ENCODE assay signal across 26 mouse cellular contexts in the genomic region with DNA sequence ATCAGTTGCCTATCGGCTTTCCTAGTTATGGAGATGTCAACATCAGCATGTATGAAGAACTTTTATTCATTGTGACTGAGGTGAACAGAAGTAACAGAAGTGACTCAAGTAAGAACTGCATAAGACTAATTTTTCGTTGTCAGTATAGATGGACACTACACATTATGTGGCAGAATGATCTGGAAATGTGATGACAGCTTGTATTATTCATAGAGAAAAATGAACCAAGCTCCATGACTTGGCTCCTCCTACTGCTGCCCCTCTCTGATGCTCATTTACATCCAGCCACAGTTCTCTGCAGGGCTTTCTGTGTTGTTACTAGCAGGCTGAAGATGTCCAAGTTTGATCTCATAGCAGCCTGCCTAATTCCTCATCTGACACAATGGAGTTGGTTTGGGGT. TPM values are rescaled to one million over a fixed set of nuclear protein-coding genes. Genes with fewer than 3 reads are reported as not detected.
"Had no signal": no experiment of that assay in that cellular context is flagged by ENCODE, and none has a peak within 500 bp of the region (broad histone marks: within the 10 kb centered on the region; RNA-seq: fewer than 3 reads in every experiment).

No protein-coding gene starts in this region.

- H3K36me3 ChIP-seq: forebrain, embryonic 12.5 days; forebrain, embryonic 15.5 days had no signal

- H3K27me3 ChIP-seq: embryonic facial prominence, embryonic 12.5 days; embryonic facial prominence, embryonic 13.5 days; embryonic facial prominence, embryonic 15.5 days; forebrain, embryonic 12.5 days; forebrain, embryonic 13.5 days; forebrain, embryonic 15.5 days had no signal

- H3K4me3 ChIP-seq: embryonic facial prominence, embryonic 10.5 days; embryonic facial prominence, embryonic 12.5 days; embryonic facial prominence, embryonic 13.5 days; embryonic facial prominence, embryonic 15.5 days; erythroblast, embryonic 14.5 days; forebrain, embryonic 10.5 days; forebrain, embryonic 12.5 days; forebrain, embryonic 13.5 days; forebrain, embryonic 15.5 days; gastrocnemius, adult 2 months; heart, adult 2 months had no signal

- DNase-seq: cerebellum, adult 9-10 months; cerebellum, adult 9-11 months; cerebellum, postnatal 10 days; cerebellum, postnatal 14 days; cerebellum, postnatal 25 days; cerebellum, postnatal 36 days; forebrain, postnatal 0 days; gastrocnemius, adult 2 months; gastrocnemius, postnatal 10 days; gastrocnemius, postnatal 14 days; gastrocnemius, postnatal 25 days; gastrocnemius, postnatal 36 days; heart, adult 11 months; heart, adult 18-20 months; heart, adult 2 months had no signal

- H3K4me2 ChIP-seq: embryonic facial prominence, embryonic 12.5 days; embryonic facial prominence, embryonic 13.5 days; embryonic facial prominence, embryonic 15.5 days; forebrain, embryonic 12.5 days; forebrain, embryonic 13.5 days; forebrain, embryonic 15.5 days had no signal

- H3K27ac ChIP-seq: embryonic facial prominence, embryonic 10.5 days; embryonic facial prominence, embryonic 12.5 days; embryonic facial prominence, embryonic 13.5 days; embryonic facial prominence, embryonic 15.5 days; forebrain, embryonic 10.5 days; forebrain, embryonic 12.5 days; forebrain, embryonic 13.5 days; forebrain, embryonic 15.5 days; gastrocnemius, adult 2 months; heart, adult 2 months had no signal

- ATAC-seq: forebrain, embryonic 13.5 days; forebrain, embryonic 14.5 days; forebrain, embryonic 15.5 days; forebrain, embryonic 16.5 days; forebrain, postnatal 0 days had no signal

- H3K9ac ChIP-seq: embryonic facial prominence, embryonic 12.5 days; embryonic facial prominence, embryonic 13.5 days; embryonic facial prominence, embryonic 15.5 days; forebrain, embryonic 12.5 days; forebrain, embryonic 13.5 days; forebrain, embryonic 15.5 days; forebrain, postnatal 0 days had no signal

- H3K9me3 ChIP-seq: embryonic facial prominence, embryonic 10.5 days; embryonic facial prominence, embryonic 12.5 days; embryonic facial prominence, embryonic 13.5 days; embryonic facial prominence, embryonic 15.5 days; forebrain, embryonic 10.5 days; forebrain, embryonic 12.5 days; forebrain, embryonic 13.5 days; forebrain, embryonic 15.5 days had no signal

- H3K4me1 ChIP-seq: embryonic facial prominence, embryonic 10.5 days; embryonic facial prominence, embryonic 12.5 days; embryonic facial prominence, embryonic 13.5 days; embryonic facial prominence, embryonic 15.5 days had no signal

RNA-seq across cellular contexts. Expression of a gene that starts 37.4 kb away (rescaled TPM):
- polyA plus RNA-seq: erythroblast, embryonic 14.5 days had no signal
